Mouse (Mus musculus) limb, embryonic 15.5 days (tissue): ENCODE measurements around the gene Hnf1a. TPM values are rescaled to one million over a fixed set of nuclear protein-coding genes. Genes with fewer than 3 reads are reported as not detected.

Experiments used
- ATAC-seq: fragments of 200-750 bp; cut with Nextera tagmentation; 2 replicates; pipeline ENCODE4 v1.8.0; 2017; ENCODE audit warnings: low read depth, moderate TSS enrichment; ENCODE audit not compliant: insufficient number of reproducible peaks, low FRiP score, low TSS enrichment
- H3K27ac ChIP-seq: fragments of 300-500 bp; sonication (generic); 2 replicates; pipeline ENCODE4 v1.5.1; 2015; ENCODE audit warnings: moderate library complexity, mild to moderate bottlenecking, inconsistent platforms
- H3K27me3 ChIP-seq: fragments of 300-500 bp; sonication (generic); 2 replicates; pipeline ENCODE4 v1.6.1; 2015; ENCODE audit warnings: inconsistent platforms
- H3K36me3 ChIP-seq: fragments of 300-500 bp; sonication (generic); 2 replicates; pipeline ENCODE4 v1.6.1; 2015; ENCODE audit warnings: inconsistent platforms
- H3K4me1 ChIP-seq: fragments of 300-500 bp; sonication (generic); 2 replicates; pipeline ENCODE4 v1.6.1; 2015; ENCODE audit warnings: inconsistent platforms
- H3K4me2 ChIP-seq: fragments of 300-500 bp; sonication (generic); 2 replicates; pipeline ENCODE4 v1.6.1; 2015; ENCODE audit warnings: mild to moderate bottlenecking, inconsistent platforms
- H3K4me3 ChIP-seq: fragments of 300-500 bp; sonication (generic); 2 replicates; pipeline ENCODE4 v1.5.1; 2015; ENCODE audit warnings: mild to moderate bottlenecking, inconsistent platforms
- H3K9ac ChIP-seq: fragments of 300-500 bp; sonication (generic); 2 replicates; pipeline ENCODE4 v1.6.1; 2015; ENCODE audit warnings: inconsistent platforms
- H3K9me3 ChIP-seq: fragments of 300-500 bp; sonication (generic); 2 replicates; pipeline ENCODE4 v1.6.1; 2016; ENCODE audit warnings: inconsistent platforms
- WGBS: fragments of 180-500 bp; shearing (Covaris S2); methylation state at CpG from one replicate; pipeline ENCODE4 v1.1.7; 2015; 5-methylcytosine and 5-hydroxymethylcytosine counted together
- polyA plus RNA-seq: library from polyadenylated mRNA; unstranded; fragments of >200 nt; fragmentation: Nextera tagmentation; extraction: Ambion mirVana; gene quantifications from 2 replicates; pipeline ENCODE4 v1.2.1, GENCODE M21; 2015

Hnf1a gene
- polyA plus RNA-seq, 1 experiment from 2014 or later = not detected

GRCm38 (mm10) chr5:114978473-114978872 is 7.6 kb upstream of the Hnf1a start:
- Histone ChIP-seq H3K9me3 (no peaks in the 10 kb centered on the region), H3K4me1 (peaks cover 14% of the 10 kb centered on the region), H3K4me3 (no peak overlapping the region), H3K27me3 (no peaks in the 10 kb centered on the region), H3K4me2 (peak overlapping the region; percentile 89; the same call in 1 of the 2 replicates), H3K9ac (no peak overlapping the region), H3K27ac (no peak overlapping the region), H3K36me3 (no peaks in the 10 kb centered on the region)
- ATAC-seq = no peak
- WGBS = 59% methylated on average over 11 of the region's 11 CpGs

GRCm38 (mm10) chr5:114976935-114977334 is 6.0 kb upstream of the Hnf1a start:
- Histone ChIP-seq H3K9ac (no peak overlapping the region), H3K27ac (no peak overlapping the region), H3K4me3 (no peak overlapping the region), H3K27me3 (no peaks in the 10 kb centered on the region), H3K4me2 (no peak overlapping the region), H3K9me3 (no peaks in the 10 kb centered on the region), H3K36me3 (no peaks in the 10 kb centered on the region), H3K4me1 (peaks cover 14% of the 10 kb centered on the region)
- ATAC-seq = no peak

- WGBS = 75% methylated on average over 8 of the region's 8 CpGs
- no peak overlapping the region for H3K9ac ChIP-seq
- H3K9me3 ChIP-seq = no peaks in the 10 kb centered on the region
- H3K4me1 ChIP-seq = no peaks in the 10 kb centered on the region
- H3K4me2 ChIP-seq = no peak overlapping the region
- no peak for ATAC-seq
- H3K27ac ChIP-seq = no peak overlapping the region
- peaks cover 10% of the 10 kb centered on the region; the same call in 1 of the 2 replicates for H3K27me3 ChIP-seq
- no peaks in the 10 kb centered on the region for H3K36me3 ChIP-seq
- no peak overlapping the region for H3K4me3 ChIP-seq
Observed at GRCm38 (mm10) chr5:114973131-114973530, 2.2 kb upstream of the Hnf1a start.

- Histone ChIP-seq H3K4me2 (no peak overlapping the region), H3K9me3 (no peaks in the 10 kb centered on the region), H3K36me3 (no peaks in the 10 kb centered on the region), H3K27me3 (peaks cover 18% of the 10 kb centered on the region), H3K27ac (no peak overlapping the region), H3K4me3 (no peak overlapping the region), H3K9ac (no peak overlapping the region), H3K4me1 (no peaks in the 10 kb centered on the region)
- 79% methylated on average over 9 of the region's 9 CpGs for WGBS
- no peak for ATAC-seq
Observed at GRCm38 (mm10) chr5:114972201-114972600, 1.3 kb upstream of the Hnf1a start.

GRCm38 (mm10) chr5:114969609-114970215 is 1.2 kb downstream of the Hnf1a start:
- Histone ChIP-seq H3K9ac (no peak overlapping the region), H3K9me3 (no peaks in the 10 kb centered on the region), H3K27me3 (peaks cover 18% of the 10 kb centered on the region), H3K4me3 (no peak overlapping the region), H3K4me1 (no peaks in the 10 kb centered on the region), H3K27ac (no peak overlapping the region), H3K36me3 (no peaks in the 10 kb centered on the region), H3K4me2 (no peak overlapping the region)
- WGBS = 58% methylated on average over 13 of the region's 13 CpGs
- ATAC-seq = no peak

GRCm38 (mm10) chr5:114969064-114969463 is 1.8 kb downstream of the Hnf1a start:
- no peak overlapping the region for H3K27ac ChIP-seq
- no peak overlapping the region for H3K4me3 ChIP-seq
- no peak for ATAC-seq
- no peak overlapping the region for H3K4me2 ChIP-seq
- H3K4me1 ChIP-seq = no peaks in the 10 kb centered on the region; the same call in 1 of the 2 replicates
- peaks cover 18% of the 10 kb centered on the region for H3K27me3 ChIP-seq
- WGBS = 16% methylated on average over 4 of the region's 4 CpGs
- no peak overlapping the region for H3K9ac ChIP-seq
- no peaks in the 10 kb centered on the region for H3K9me3 ChIP-seq
- no peaks in the 10 kb centered on the region for H3K36me3 ChIP-seq

- no peak overlapping the region for H3K4me3 ChIP-seq
- H3K27me3 ChIP-seq = peaks cover 18% of the 10 kb centered on the region
- H3K4me1 ChIP-seq = no peaks in the 10 kb centered on the region; the same call in 1 of the 2 replicates
- no peaks in the 10 kb centered on the region for H3K36me3 ChIP-seq
- H3K4me2 ChIP-seq = no peak overlapping the region
- WGBS = 30% methylated on average over 7 of the region's 7 CpGs
- ATAC-seq = no peak
- H3K9me3 ChIP-seq = no peaks in the 10 kb centered on the region
- no peak overlapping the region for H3K27ac ChIP-seq
- H3K9ac ChIP-seq = no peak overlapping the region
Observed at GRCm38 (mm10) chr5:114968651-114969050, 2.2 kb downstream of the Hnf1a start.

- no peak overlapping the region for H3K4me3 ChIP-seq
- peaks cover 18% of the 10 kb centered on the region for H3K27me3 ChIP-seq
- 40% methylated on average over 14 of the region's 14 CpGs for WGBS
- H3K9me3 ChIP-seq = no peaks in the 10 kb centered on the region
- H3K4me1 ChIP-seq = no peaks in the 10 kb centered on the region; the same call in 1 of the 2 replicates
- no peak for ATAC-seq
- no peak overlapping the region for H3K4me2 ChIP-seq
- no peak overlapping the region for H3K27ac ChIP-seq
- H3K9ac ChIP-seq = no peak overlapping the region
- H3K36me3 ChIP-seq = no peaks in the 10 kb centered on the region
Observed at GRCm38 (mm10) chr5:114967523-114968268, 3.2 kb downstream of the Hnf1a start.

- no peak for ATAC-seq
Observed at GRCm38 (mm10) chr5:114964967-114965898, 5.7 kb downstream of the Hnf1a start.

GRCm38 (mm10) chr5:114964315-114964966 is 6.5 kb downstream of the Hnf1a start:
- 59% methylated on average over 7 of the region's 7 CpGs for WGBS
- Histone ChIP-seq H3K27ac (no peak overlapping the region), H3K36me3 (no peaks in the 10 kb centered on the region), H3K4me2 (no peak overlapping the region), H3K9me3 (no peaks in the 10 kb centered on the region), H3K9ac (no peak overlapping the region), H3K4me3 (no peak overlapping the region), H3K27me3 (peaks cover 18% of the 10 kb centered on the region), H3K4me1 (no peaks in the 10 kb centered on the region; the same call in 1 of the 2 replicates)
- no peak for ATAC-seq

More at GRCm38 (mm10) chr5:114964967-114965898, 5.7 kb downstream of the Hnf1a start:
- H3K4me1 ChIP-seq = no peaks in the 10 kb centered on the region; the same call in 1 of the 2 replicates
- H3K4me2 ChIP-seq = no peak overlapping the region
- H3K9me3 ChIP-seq = no peaks in the 10 kb centered on the region
- H3K9ac ChIP-seq = no peak overlapping the region
- peaks cover 18% of the 10 kb centered on the region for H3K27me3 ChIP-seq
- WGBS = 60% methylated on average over 17 of the region's 17 CpGs
- no peaks in the 10 kb centered on the region for H3K36me3 ChIP-seq
- H3K4me3 ChIP-seq = no peak overlapping the region
- no peak overlapping the region for H3K27ac ChIP-seq

- ATAC-seq = no peak
- WGBS = 19% methylated on average over 4 of the region's 4 CpGs
- H3K9me3 ChIP-seq = no peaks in the 10 kb centered on the region
Observed at GRCm38 (mm10) chr5:114961590-114962360, 9.1 kb downstream of the Hnf1a start.

More at GRCm38 (mm10) chr5:114961590-114962360, 9.1 kb downstream of the Hnf1a start:
- H3K36me3 ChIP-seq = no peaks in the 10 kb centered on the region
- no peak overlapping the region for H3K4me2 ChIP-seq
- no peak overlapping the region for H3K4me3 ChIP-seq
- no peak overlapping the region for H3K27ac ChIP-seq
- H3K27me3 ChIP-seq = no peaks in the 10 kb centered on the region
- H3K4me1 ChIP-seq = no peaks in the 10 kb centered on the region; the same call in 1 of the 2 replicates
- H3K9ac ChIP-seq = no peak overlapping the region
